Mouse (Mus musculus): Measurements from ENCODE around the gene Gpnmb.

DNA sequence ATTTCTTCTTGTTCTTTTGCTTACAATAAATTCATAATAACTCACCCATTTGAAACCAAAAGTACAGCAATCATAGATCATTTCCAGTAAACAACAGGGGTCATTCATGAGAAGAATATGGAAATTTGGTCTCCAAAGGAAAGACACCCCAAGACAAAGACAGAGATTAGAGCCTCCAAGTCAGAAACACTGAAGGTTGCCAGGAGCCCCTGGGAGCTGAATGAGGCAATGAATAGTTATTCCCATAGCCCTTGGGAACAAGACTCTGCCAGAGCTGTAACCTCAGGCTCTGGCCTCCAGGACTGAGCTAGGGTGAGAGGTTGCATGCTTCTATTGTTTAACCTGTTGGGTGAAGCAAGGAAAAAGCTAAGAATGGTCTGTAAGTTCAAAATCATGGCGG is 17.0 kb upstream of the Gpnmb start:
- no peak for TF ChIP-seq CTCF (IDR thresholded peaks at IDR 0.05; ENCODE audit: low read depth)
- TF ChIP-seq EP300 (IDR thresholded peaks at IDR 0.05; ENCODE audit: low read depth) = no peak

All from heart, postnatal 0 days (tissue).